Mouse (Mus musculus) kidney, embryonic 14.5 days (tissue): Measurements from ENCODE around the gene Ntng1. TPM values are rescaled to one million over a fixed set of nuclear protein-coding genes. Genes with fewer than 3 reads are reported as not detected.

Source experiments
- ATAC-seq: fragments of 200-750 bp; cut with Nextera tagmentation; 2 replicates; pipeline ENCODE4 v1.8.0; 2017; ENCODE audit warnings: moderate number of reproducible peaks, mild to moderate bottlenecking, moderate TSS enrichment, moderate library complexity; ENCODE audit not compliant: low FRiP score, low TSS enrichment
- H3K27ac ChIP-seq: fragments of 300-500 bp; sonication (generic); 2 replicates; pipeline ENCODE4 v1.5.1; 2014; ENCODE audit warnings: low read depth, mild to moderate bottlenecking, low read length, moderate library complexity, mixed read lengths
- H3K27me3 ChIP-seq: fragments of 300-500 bp; sonication (generic); 2 replicates; pipeline ENCODE4 v1.6.1; 2014; ENCODE audit warnings: mild to moderate bottlenecking, low read length; ENCODE audit not compliant: control insufficient read depth, insufficient read depth
- H3K36me3 ChIP-seq: fragments of 300-500 bp; sonication (generic); 2 replicates; pipeline ENCODE4 v1.6.1; 2014; ENCODE audit warnings: low read length, mixed read lengths; ENCODE audit not compliant: control insufficient read depth, insufficient read depth
- H3K4me1 ChIP-seq: fragments of 300-500 bp; sonication (generic); 2 replicates; pipeline ENCODE4 v1.6.1; 2014; ENCODE audit warnings: low read length, mixed read lengths; ENCODE audit not compliant: control insufficient read depth, insufficient read depth
- H3K4me2 ChIP-seq: fragments of 300-500 bp; sonication (generic); replicated peaks from 2 replicates; pipeline ENCODE4 v1.6.1; 2014; ENCODE audit warnings: low read depth, mild to moderate bottlenecking, low read length
- H3K4me3 ChIP-seq: fragments of 300-500 bp; sonication (generic); 2 replicates; pipeline ENCODE4 v1.5.1; 2014; ENCODE audit warnings: mild to moderate bottlenecking, low read length
- H3K9ac ChIP-seq: fragments of 300-500 bp; sonication (generic); 2 replicates; pipeline ENCODE4 v1.6.1; 2014; ENCODE audit warnings: low read depth, mild to moderate bottlenecking, low read length, moderate library complexity
- H3K9me3 ChIP-seq: fragments of 300-500 bp; sonication (generic); 2 replicates; pipeline ENCODE4 v1.6.1; 2016; ENCODE audit warnings: low read length; ENCODE audit not compliant: control insufficient read depth
- WGBS: fragments of 180-500 bp; shearing (Covaris S2); extraction: QIAGEN DNeasy Blood & Tissue Kit; methylation state at CpG from one replicate; pipeline ENCODE4 v1.1.7; 2014; 5-methylcytosine and 5-hydroxymethylcytosine counted together
- polyA plus RNA-seq: library from polyadenylated mRNA; unstranded; fragments of >200 nt; fragmentation: Nextera tagmentation; extraction: Ambion mirVana; gene quantifications from 2 replicates; pipeline ENCODE4 v1.2.1, GENCODE M21; 2014

The Ntng1 gene
- polyA plus RNA-seq, 1 experiment from 2014 or later, result 3.0 TPM

DNA sequence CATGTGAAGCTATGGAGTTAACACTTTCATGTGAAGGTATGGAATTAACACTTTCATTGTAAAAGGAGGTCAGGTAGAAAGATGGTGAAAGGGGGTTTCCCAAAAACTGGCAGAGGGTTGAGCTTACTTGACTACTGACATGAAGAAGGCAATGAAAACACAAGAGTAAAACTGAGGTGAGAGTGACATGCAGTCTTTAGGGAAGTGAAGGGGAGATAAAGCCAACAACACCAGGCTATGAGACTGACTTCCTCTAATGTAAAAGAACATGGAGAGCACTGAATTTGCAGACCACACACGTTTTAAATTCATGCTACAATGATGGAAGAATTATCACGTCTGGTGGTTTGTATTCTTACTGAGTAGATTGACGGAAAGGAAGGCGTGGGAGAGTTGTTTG is 168.7 kb downstream of the Ntng1 start:
- H3K4me1 ChIP-seq, result no peaks in the 10 kb centered on the region
- H3K4me2 ChIP-seq, result no peak overlapping the region
- WGBS, result 74% methylated on average over 4 of the region's 4 CpGs
- ATAC-seq, result no peak
- no peak overlapping the region for H3K27ac ChIP-seq
- no peaks in the 10 kb centered on the region for H3K36me3 ChIP-seq
- no peaks in the 10 kb centered on the region for H3K9me3 ChIP-seq
- H3K9ac ChIP-seq, result no peak overlapping the region
- no peaks in the 10 kb centered on the region for H3K27me3 ChIP-seq
- no peak overlapping the region for H3K4me3 ChIP-seq

DNA sequence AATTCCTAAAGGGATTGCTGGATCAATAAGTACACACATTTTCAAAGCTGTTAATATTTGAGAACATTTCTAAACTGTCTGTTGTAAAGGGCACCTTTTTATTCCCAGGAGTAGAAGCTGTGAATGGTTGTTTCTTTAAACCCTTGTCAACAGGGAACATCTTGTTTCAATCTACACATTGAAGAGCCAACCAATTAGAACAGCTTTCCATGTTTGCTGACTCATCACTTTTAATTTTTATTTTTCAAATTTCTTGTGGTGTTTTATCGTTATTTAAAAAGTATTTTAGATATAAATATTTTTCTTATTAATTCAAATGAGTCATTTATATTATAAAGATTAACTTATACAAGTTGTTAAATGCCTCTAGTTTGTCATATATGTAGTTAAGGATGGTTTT is 172.3 kb downstream of the Ntng1 start:
- H3K27ac ChIP-seq, result no peak overlapping the region
- no peaks in the 10 kb centered on the region for H3K9me3 ChIP-seq
- H3K4me1 ChIP-seq, result no peaks in the 10 kb centered on the region
- WGBS, result 86% methylated on average over 1 of the region's 1 CpGs
- no peak for ATAC-seq
- no peaks in the 10 kb centered on the region for H3K27me3 ChIP-seq
- no peak overlapping the region for H3K4me3 ChIP-seq
- no peaks in the 10 kb centered on the region for H3K36me3 ChIP-seq
- H3K4me2 ChIP-seq, result no peak overlapping the region
- no peak overlapping the region for H3K9ac ChIP-seq

DNA sequence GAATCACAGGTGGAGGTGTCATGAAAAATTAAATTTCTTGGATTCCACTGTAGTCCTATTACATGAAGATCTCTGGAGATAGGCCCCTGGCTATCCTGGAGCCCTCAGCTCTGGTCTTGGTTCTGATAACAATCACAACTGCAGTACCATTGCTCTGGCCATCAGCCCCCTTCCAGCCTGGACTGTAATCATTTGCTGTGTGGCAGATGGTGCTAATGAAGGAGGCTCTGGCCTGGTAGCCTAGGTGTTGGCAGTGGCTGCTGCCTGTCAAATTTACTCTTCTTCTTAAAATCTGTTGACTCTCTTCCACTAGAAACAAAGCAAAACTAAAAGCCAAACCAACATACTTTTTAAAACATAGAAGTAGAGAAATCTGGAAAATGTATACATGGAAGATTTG is 173.6 kb downstream of the Ntng1 start:
- Histone ChIP-seq H3K9ac (no peak overlapping the region), H3K36me3 (no peaks in the 10 kb centered on the region), H3K27ac (no peak overlapping the region), H3K4me3 (no peak overlapping the region), H3K4me1 (no peaks in the 10 kb centered on the region), H3K27me3 (no peaks in the 10 kb centered on the region), H3K9me3 (no peaks in the 10 kb centered on the region), H3K4me2 (no peak overlapping the region)
- ATAC-seq, result no peak

DNA sequence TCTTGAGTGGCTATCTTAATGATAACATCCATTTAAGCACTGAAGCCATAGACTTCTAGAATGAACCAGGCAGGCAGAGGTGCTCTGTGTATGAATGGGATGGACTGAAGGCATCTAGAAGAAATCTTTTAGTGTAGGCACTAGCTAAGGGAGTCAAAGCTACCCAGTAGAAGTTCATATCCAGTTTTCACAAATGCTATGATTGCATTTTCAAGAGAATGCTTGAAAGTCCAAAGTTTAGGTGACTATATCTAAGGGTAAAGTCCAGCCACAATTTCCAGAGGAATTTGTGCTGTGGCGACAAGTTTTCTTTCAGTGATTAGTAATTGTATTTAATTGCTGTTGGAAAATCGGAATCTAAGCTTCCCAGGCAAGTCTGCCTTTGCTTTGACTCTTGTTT is 181.2 kb downstream of the Ntng1 start:
- Histone ChIP-seq H3K27ac (no peak overlapping the region), H3K27me3 (no peaks in the 10 kb centered on the region), H3K36me3 (no peaks in the 10 kb centered on the region), H3K9me3 (no peaks in the 10 kb centered on the region), H3K4me1 (no peaks in the 10 kb centered on the region), H3K4me2 (no peak overlapping the region), H3K9ac (no peak overlapping the region), H3K4me3 (no peak overlapping the region)
- ATAC-seq, result no peak
- 87% methylated on average over 2 of the region's 2 CpGs for WGBS

DNA sequence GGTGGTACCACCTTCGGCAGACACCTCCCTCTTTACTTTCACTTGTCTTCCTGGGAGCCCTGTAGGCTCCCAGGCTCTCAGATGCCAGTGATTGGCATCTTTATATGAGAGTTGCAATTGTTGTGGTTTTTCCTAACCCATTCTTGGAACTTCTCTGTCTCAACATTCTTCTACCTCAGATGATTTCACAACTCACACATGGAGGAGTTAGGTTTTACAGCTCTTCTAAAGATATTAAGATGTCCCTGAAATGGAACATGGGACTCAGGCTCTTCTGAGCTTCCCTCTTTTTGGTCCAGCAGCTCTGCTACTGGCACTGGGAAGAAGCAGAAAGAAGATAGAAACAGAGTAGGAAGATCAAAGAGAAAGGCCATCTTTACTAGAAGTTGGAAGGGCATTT is 200.9 kb downstream of the Ntng1 start:
- Histone ChIP-seq H3K4me1 (no peaks in the 10 kb centered on the region), H3K27me3 (no peaks in the 10 kb centered on the region), H3K4me3 (no peak overlapping the region), H3K9ac (no peak overlapping the region), H3K4me2 (no peak overlapping the region), H3K36me3 (no peaks in the 10 kb centered on the region), H3K9me3 (no peaks in the 10 kb centered on the region), H3K27ac (no peak overlapping the region)
- ATAC-seq, result no peak
- WGBS, result 71% methylated on average over 1 of the region's 1 CpGs

DNA sequence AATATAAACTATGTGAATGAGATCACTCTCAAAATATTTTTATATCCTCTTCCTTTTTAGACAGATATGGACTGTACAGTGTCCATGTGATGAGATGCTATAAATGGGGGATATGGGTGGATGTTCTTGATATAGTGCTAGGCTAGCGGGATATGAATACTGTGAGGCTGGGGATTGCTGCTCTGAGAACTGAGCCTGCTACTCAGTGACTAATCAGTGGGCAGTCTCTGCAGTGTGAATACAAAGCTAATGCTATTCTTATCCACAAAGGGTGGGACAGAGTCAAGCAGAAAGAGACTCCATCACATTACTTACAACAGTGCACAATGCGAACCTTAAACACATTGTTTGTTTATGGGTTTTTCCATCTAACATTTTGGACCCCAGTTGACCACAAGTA is 206.2 kb downstream of the Ntng1 start:
- no peak overlapping the region for H3K4me2 ChIP-seq
- no peaks in the 10 kb centered on the region for H3K27me3 ChIP-seq
- no peaks in the 10 kb centered on the region for H3K4me1 ChIP-seq
- no peak for ATAC-seq
- no peaks in the 10 kb centered on the region for H3K36me3 ChIP-seq
- 90% methylated on average over 2 of the region's 2 CpGs for WGBS
- no peak overlapping the region for H3K9ac ChIP-seq
- no peak overlapping the region for H3K4me3 ChIP-seq
- no peaks in the 10 kb centered on the region for H3K9me3 ChIP-seq
- no peak overlapping the region for H3K27ac ChIP-seq

DNA sequence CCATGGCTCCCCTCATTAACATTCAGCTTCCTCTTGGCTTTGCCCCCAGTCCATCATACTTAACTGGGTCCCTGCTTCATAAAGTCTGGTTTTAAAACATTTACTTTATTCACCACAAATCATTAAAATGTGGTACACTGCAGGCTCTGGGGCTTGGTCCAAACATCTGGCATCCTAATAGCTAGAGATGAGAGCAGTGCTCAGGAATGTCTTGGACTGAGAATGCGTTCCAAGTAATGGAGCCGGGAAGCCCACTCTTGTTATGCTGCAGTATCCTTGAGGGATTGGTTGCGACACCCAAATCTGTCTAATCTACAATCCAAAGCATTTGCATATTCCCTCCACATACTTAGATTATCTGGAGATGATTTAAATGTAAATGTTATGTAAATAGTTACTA is 207.5 kb downstream of the Ntng1 start:
- Histone ChIP-seq H3K9ac (no peak overlapping the region), H3K4me3 (no peak overlapping the region), H3K27ac (no peak overlapping the region), H3K9me3 (no peaks in the 10 kb centered on the region), H3K4me1 (no peaks in the 10 kb centered on the region), H3K36me3 (no peaks in the 10 kb centered on the region), H3K4me2 (no peak overlapping the region), H3K27me3 (no peaks in the 10 kb centered on the region)
- WGBS, result 72% methylated on average over 3 of the region's 3 CpGs
- ATAC-seq, result no peak

DNA sequence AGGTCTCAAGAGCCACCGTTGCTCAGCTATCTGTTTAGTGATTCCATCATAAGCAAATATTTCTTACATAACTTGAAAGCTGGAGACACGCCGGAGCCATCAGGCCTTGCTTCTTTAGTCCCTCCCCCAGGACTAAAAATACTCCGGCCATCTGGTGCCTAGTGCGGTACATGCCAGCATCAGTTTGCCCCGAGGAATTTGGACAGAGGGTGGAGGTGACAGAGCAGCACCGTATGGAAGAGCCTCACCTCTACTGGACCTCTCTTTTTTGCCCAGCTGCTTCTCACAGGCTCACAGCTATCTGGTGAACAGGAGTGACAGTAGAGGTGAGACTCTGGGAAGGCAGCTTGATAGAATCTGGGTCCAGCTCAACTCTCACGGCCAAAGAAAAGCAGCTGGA is 211.6 kb downstream of the Ntng1 start:
- Histone ChIP-seq H3K27ac (no peak overlapping the region), H3K4me2 (no peak overlapping the region), H3K9ac (no peak overlapping the region), H3K4me1 (no peaks in the 10 kb centered on the region), H3K9me3 (no peaks in the 10 kb centered on the region), H3K27me3 (no peaks in the 10 kb centered on the region), H3K36me3 (no peaks in the 10 kb centered on the region), H3K4me3 (no peak overlapping the region)
- ATAC-seq, result no peak
- WGBS, result 76% methylated on average over 8 of the region's 8 CpGs

DNA sequence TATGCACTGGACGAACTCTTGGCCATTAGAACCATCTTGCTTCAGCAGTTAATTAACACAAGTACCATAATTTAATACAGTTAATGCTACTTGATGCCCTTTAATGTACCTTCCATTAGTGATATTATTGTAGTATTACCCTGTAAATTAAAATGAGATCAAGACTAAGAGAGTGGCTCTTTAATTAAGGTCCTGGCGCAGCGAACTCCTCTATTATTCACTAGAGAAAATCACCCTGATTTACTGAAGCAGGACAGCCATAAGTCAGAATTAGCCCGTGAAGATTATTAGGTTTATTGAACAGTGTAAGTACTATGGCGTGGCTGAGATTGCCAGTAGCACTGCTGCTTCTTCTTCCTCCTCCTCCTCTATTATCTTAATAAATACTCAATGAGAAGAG is 212.8 kb downstream of the Ntng1 start:
- H3K4me1 ChIP-seq, result no peaks in the 10 kb centered on the region
- no peak overlapping the region for H3K9ac ChIP-seq
- H3K36me3 ChIP-seq, result no peaks in the 10 kb centered on the region
- no peaks in the 10 kb centered on the region for H3K27me3 ChIP-seq
- no peaks in the 10 kb centered on the region for H3K9me3 ChIP-seq
- H3K4me3 ChIP-seq, result no peak overlapping the region
- ATAC-seq, result no peak
- H3K4me2 ChIP-seq, result no peak overlapping the region
- 79% methylated on average over 5 of the region's 5 CpGs for WGBS
- H3K27ac ChIP-seq, result no peak overlapping the region

DNA sequence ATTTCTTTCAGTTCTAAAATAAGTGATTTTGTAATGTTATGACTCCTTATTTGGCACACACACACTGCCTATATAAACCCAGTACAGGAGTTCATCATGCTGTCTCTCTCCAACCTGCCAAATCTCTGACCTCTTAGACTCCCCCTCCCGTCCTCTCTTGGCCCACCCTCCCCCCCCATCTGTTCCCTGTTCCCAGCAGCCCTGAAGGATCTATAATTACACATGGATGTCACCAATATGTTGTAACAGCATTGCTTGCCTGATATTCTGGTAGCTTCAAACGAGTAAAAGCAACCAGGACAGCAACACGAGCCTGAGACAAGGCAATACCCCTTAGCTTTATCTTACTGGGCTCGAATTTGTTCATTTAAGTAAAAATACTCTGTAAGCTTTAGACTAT is 220.0 kb downstream of the Ntng1 start:
- no peak for ATAC-seq
- H3K9ac ChIP-seq, result no peak overlapping the region
- H3K4me1 ChIP-seq, result 0 out of 2 replicates have a peak, but pooled peaks cover 3% of the 10 kb centered on the region
- H3K27ac ChIP-seq, result no peak overlapping the region
- no peaks in the 10 kb centered on the region for H3K36me3 ChIP-seq
- H3K27me3 ChIP-seq, result no peaks in the 10 kb centered on the region
- WGBS, result 63% methylated on average over 4 of the region's 4 CpGs
- no peak overlapping the region for H3K4me3 ChIP-seq
- H3K9me3 ChIP-seq, result no peaks in the 10 kb centered on the region
- H3K4me2 ChIP-seq, result no peak overlapping the region
